Mouse (Mus musculus): ENCODE results near the gene Cdk15.

The Cdk15 gene

GRCm38 (mm10) chr1:59256751-59257231 lies at the start of gene Cdk15:
Gene Cdk15, plus strand, starts transcription at chr1:59256906.
- in situ Hi-C loops (cut with MboI, MseI), result no loop called here

- in situ Hi-C loops (cut with MboI, MseI), result no loop called here
These were observed 48.4 kb upstream of the Cdk15 start for GRCm38 (mm10) chr1:59208331-59208730.

- in situ Hi-C loops (cut with MboI, MseI), result no loop called here
These were observed 45.1 kb upstream of the Cdk15 start for GRCm38 (mm10) chr1:59211651-59212050.

- in situ Hi-C loops (cut with MboI, MseI), result no loop called here
These were observed 44.5 kb upstream of the Cdk15 start for GRCm38 (mm10) chr1:59212076-59212779.

GRCm38 (mm10) chr1:59212951-59213350 lies 43.8 kb upstream of the Cdk15 start:
- in situ Hi-C loops (cut with MboI, MseI), result no loop called here

GRCm38 (mm10) chr1:59215446-59215845 lies 41.3 kb upstream of the Cdk15 start:
- in situ Hi-C loops (cut with MboI, MseI), result no loop called here

GRCm38 (mm10) chr1:59220371-59220770 lies 36.3 kb upstream of the Cdk15 start:
- in situ Hi-C loops (cut with MboI, MseI), result no loop called here

GRCm38 (mm10) chr1:59221591-59221990 lies 35.1 kb upstream of the Cdk15 start:
- in situ Hi-C loops (cut with MboI, MseI), result no loop called here

- in situ Hi-C loops (cut with MboI, MseI), result no loop called here
These were observed 34.4 kb upstream of the Cdk15 start for GRCm38 (mm10) chr1:59222101-59222825.

GRCm38 (mm10) chr1:59228552-59228951 lies 28.2 kb upstream of the Cdk15 start:
- in situ Hi-C loops (cut with MboI, MseI), result no loop called here

GRCm38 (mm10) chr1:59229187-59229586 lies 27.5 kb upstream of the Cdk15 start:
- in situ Hi-C loops (cut with MboI, MseI), result no loop called here

GRCm38 (mm10) chr1:59236856-59237441 lies 19.8 kb upstream of the Cdk15 start, which contains the start of gene Als2:
Gene Als2, minus strand, starts transcription at chr1:59237231.
- in situ Hi-C loops (cut with MboI, MseI), result loop anchor here (5.0 to 10.0 kb wide), 3 partner anchors 95 to 475 kb away; no protein-coding TSS in a partner anchor

- in situ Hi-C loops (cut with MboI, MseI), result loop anchor here (5.0 to 10.0 kb wide), 3 partner anchors 95 to 475 kb away; no protein-coding TSS in a partner anchor
These were observed 19.0 kb upstream of the Cdk15 start for GRCm38 (mm10) chr1:59237614-59238211.

GRCm38 (mm10) chr1:59243770-59244169 lies 12.9 kb upstream of the Cdk15 start:
- in situ Hi-C loops (cut with MboI, MseI), result loop anchor here in 1 of 2 experiments (5.0 kb wide), 3 partner anchors 96 to 384 kb away; no protein-coding TSS in a partner anchor

- in situ Hi-C loops (cut with MboI, MseI), result no loop called here
These were observed 9.1 kb upstream of the Cdk15 start for GRCm38 (mm10) chr1:59247602-59248001.

- in situ Hi-C loops (cut with MboI, MseI), result no loop called here
These were observed 3.9 kb upstream of the Cdk15 start for GRCm38 (mm10) chr1:59252762-59253161.

GRCm38 (mm10) chr1:59253301-59253909 lies 3.3 kb upstream of the Cdk15 start:
- in situ Hi-C loops (cut with MboI, MseI), result no loop called here

GRCm38 (mm10) chr1:59257736-59258135 lies 1.0 kb downstream of the Cdk15 start:
- in situ Hi-C loops (cut with MboI, MseI), result no loop called here

- in situ Hi-C loops (cut with MboI, MseI), result no loop called here
These were observed 12.2 kb downstream of the Cdk15 start for GRCm38 (mm10) chr1:59268931-59269330.

GRCm38 (mm10) chr1:59269466-59269865 lies 12.8 kb downstream of the Cdk15 start:
- in situ Hi-C loops (cut with MboI, MseI), result no loop called here

- in situ Hi-C loops (cut with MboI, MseI), result no loop called here
These were observed 13.4 kb downstream of the Cdk15 start for GRCm38 (mm10) chr1:59269951-59270689.
